Mouse (Mus musculus) lung, adult 2 months (tissue): Measurements from ENCODE around the gene B3gnt4.

Experiments used
- CTCF ChIP-seq: fragments of 200-500 bp; IDR thresholded peaks from 2 replicates; pipeline ENCODE4 v1.5.1; 2011; ENCODE audit warnings: mild to moderate bottlenecking, low read length, control low read depth; ENCODE audit not compliant: insufficient read depth
- POLR2A ChIP-seq: fragments of 200-500 bp; IDR thresholded peaks from 2 replicates; pipeline ENCODE4 v1.6.1; 2011; ENCODE audit warnings: low read depth, mild to moderate bottlenecking, control low read depth, low read length, borderline replicate concordance; ENCODE audit errors: extremely low read depth

DNA sequence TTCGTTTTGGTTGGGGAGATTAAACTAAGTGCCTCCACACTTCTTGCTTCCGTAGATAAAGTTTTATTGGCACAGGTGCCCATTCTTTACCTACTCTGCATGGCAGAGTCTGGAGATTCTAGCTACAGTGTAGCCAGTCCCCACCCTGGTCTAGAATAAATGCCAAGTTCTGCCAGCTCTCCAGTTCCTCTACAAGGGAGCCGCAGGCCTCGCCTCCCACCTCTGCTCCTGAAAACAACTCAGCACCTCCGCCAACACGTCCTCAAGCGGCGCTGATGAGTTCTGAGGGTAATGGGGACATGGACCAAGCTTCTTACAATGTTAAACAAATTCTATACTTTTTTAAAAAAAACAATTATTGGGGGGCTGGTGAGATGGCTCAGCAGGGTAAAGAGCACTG lies 49.3 kb downstream of the B3gnt4 start:
- TF ChIP-seq CTCF (no peak), POLR2A (no peak)
